Mouse (Mus musculus): Measurements from ENCODE around the gene Piwil4. TPM values are rescaled to one million over a fixed set of nuclear protein-coding genes. Genes with fewer than 3 reads are reported as not detected.

The Piwil4 gene
- 0.06 and 0.09 TPM in 2 replicates for polyA plus RNA-seq (2015; fragmentation: Nextera tagmentation; extraction: Ambion mirVana)

DNA sequence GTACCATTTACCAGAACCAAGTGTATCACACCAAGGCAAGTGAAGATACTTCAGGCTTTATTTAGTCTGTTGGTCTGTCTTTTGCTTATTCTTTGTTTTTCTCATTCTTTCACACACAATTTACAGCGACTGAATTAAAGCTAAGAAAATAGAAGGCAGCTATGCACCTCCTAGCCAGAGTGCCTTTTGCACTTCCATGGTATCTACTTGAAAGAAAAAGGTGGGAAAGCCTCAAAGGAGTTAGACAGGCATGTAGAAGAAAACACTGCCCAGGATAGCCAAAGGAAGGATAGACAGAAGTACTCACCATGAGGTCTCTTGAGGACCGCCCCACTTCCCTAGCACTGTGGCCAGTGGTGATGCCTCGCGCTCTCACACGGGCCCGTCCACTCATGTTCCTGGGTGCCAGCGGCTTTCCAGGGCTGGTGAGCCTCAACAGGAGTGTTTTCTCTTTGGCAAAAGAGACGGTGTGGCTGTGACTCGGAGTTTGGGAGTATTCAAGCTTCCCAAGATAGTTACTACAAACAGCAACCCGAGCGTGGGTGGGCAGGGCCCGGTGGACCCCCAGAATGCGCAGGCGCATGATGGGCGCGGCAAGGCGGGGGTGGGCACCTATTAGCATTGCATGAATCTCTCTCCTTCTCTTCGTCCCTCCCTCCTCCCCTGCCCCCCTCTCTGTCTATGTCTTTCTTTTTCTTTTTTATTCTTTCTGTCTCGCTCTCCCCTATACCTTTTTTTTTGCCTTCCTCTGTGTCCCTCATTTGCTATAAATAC is at the start of gene Piwil4:
TSS of gene Piwil4 (minus strand) at position 583 of the 774 bp plus-strand sequence.
- Histone ChIP-seq H3K4me3 (ENCODE audit: low read depth, low read length) (no peak within 1 kb of the TSS), H3K27me3 (ENCODE audit: insufficient read depth, low read length) (no peaks in the 10 kb centered on the region), H3K27ac (ENCODE audit: low read depth) (no peak within 1 kb of the TSS), H3K36me3 (replicated peaks; ENCODE audit: insufficient read depth, low read length) (no peaks in the 10 kb centered on the region), H3K4me1 (ENCODE audit: insufficient read depth) (no peaks in the 10 kb centered on the region), H3K4me2 (ENCODE audit: low read depth, low read length) (no peak within 1 kb of the TSS), H3K9ac (replicated peaks) (no peak within 1 kb of the TSS), H3K9me3 (ENCODE audit: low read length) (no peaks in the 10 kb centered on the region)
- WGBS (ENCODE audit: insufficient replicate concordance) = 79% methylated on average over 19 of the region's 19 CpGs
- DNase-seq (no peak), ATAC-seq (no peak)
- TF ChIP-seq CTCF (IDR thresholded peaks at IDR 0.05; ENCODE audit: low read depth) = no peak
- no peak for TF ChIP-seq EP300 (IDR thresholded peaks at IDR 0.05; ENCODE audit: low read depth)

DNA sequence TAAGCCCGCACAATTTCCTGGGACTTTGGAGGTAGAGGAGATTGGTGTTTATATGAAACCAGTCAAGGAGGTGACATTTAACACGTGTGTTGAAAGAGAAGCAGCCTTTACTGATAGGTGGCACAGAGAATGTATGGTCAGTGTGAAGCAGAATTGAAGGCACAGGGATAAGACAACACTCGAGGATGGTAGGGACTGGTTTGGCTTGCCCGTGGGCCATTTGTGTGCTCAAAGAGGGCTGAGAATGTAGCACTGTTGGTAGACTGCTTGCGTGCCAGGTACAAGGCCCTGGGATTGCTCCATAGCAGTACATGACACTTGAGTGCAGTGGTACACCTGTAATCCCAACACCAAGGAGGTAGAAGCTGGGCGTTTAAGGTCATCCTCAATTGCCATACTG is 46.8 kb upstream of the Piwil4 start:
- Histone ChIP-seq H3K4me2 (ENCODE audit: low read depth, low read length) (no peak overlapping the region), H3K4me1 (ENCODE audit: insufficient read depth) (peaks cover 3% of the 10 kb centered on the region; the same call in 1 of the 2 replicates), H3K27ac (ENCODE audit: low read depth) (no peak overlapping the region), H3K27me3 (ENCODE audit: insufficient read depth, low read length) (no peaks in the 10 kb centered on the region), H3K4me3 (ENCODE audit: low read depth, low read length) (no peak overlapping the region), H3K9me3 (ENCODE audit: low read length) (no peaks in the 10 kb centered on the region), H3K36me3 (replicated peaks; ENCODE audit: insufficient read depth, low read length) (peaks cover 29% of the 10 kb centered on the region), H3K9ac (replicated peaks) (no peak overlapping the region)
- TF ChIP-seq EP300 (IDR thresholded peaks at IDR 0.05; ENCODE audit: low read depth) = no peak
- no peak for TF ChIP-seq CTCF (IDR thresholded peaks at IDR 0.05; ENCODE audit: low read depth)
- WGBS (ENCODE audit: insufficient replicate concordance) = 85% methylated on average over 6 of the region's 6 CpGs
- DNase-seq (no peak), ATAC-seq (no peak)

DNA sequence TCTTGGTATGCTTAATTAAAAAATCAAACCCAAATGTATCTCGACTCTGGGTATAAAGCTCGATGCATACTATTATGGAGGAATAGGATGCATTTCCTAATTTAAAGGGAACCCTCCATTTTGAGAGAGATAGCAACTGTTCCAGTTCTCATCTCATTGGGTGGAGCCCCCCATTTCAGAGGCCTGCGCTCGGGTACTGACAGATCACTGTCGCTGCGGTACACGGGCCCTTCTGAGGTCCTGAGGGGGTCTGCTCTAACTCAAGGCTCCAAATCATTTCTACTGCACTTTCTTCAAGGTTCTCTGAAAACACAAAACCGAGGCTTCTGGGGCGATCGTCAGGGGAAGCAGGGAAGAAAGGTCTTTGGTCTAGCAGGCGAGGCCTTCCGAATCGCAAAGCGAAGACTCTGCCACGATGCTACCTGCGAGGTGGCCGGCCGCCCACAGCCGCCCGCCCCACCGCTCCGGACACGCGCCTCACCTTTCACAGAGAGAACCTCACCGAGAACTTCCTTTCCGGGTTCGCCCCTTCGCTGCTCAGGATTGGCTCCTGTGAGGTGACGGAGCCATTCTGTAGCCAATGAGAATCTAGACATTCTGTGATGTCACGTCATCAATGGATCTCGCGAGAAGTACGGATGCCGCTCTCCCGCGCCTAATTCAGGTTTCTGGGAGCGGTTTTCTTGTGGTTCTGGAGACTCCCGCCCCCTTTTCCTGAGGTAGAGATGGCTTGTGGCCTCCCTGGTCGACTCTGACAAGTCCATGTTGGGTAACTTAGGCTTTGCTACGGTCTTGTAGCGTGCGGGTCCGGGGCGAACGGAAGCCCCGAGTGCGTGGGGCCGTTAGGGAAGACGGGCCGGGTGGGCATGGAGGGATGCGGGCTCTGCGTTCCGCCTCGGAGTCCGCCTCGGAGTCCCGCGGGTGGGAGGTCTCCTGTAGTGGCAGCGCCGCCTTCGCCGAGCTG is 43.8 kb upstream of the Piwil4 start, which contains the start of the genes Mre11a and Ankrd49:
TSS of gene Mre11a (plus strand) at position 616 of the 964 bp plus-strand sequence.
TSS of gene Ankrd49 (minus strand) at position 818 of the 964 bp plus-strand sequence.
- Histone ChIP-seq H3K9ac (replicated peaks) (peak within 1 kb of the TSS; percentile 82), H3K27ac (ENCODE audit: low read depth) (peak within 1 kb of the TSS; percentile 91), H3K9me3 (ENCODE audit: low read length) (no peaks in the 10 kb centered on the region), H3K4me1 (ENCODE audit: insufficient read depth) (peaks cover 3% of the 10 kb centered on the region; the same call in 1 of the 2 replicates), H3K4me3 (ENCODE audit: low read depth, low read length) (peak within 1 kb of the TSS; percentile 91), H3K36me3 (replicated peaks; ENCODE audit: insufficient read depth, low read length) (peaks cover 32% of the 10 kb centered on the region), H3K4me2 (ENCODE audit: low read depth, low read length) (peak within 1 kb of the TSS; percentile 93), H3K27me3 (ENCODE audit: insufficient read depth, low read length) (no peaks in the 10 kb centered on the region)
- TF ChIP-seq CTCF (IDR thresholded peaks at IDR 0.05; ENCODE audit: low read depth) (no peak), EP300 (IDR thresholded peaks at IDR 0.05; ENCODE audit: low read depth) (peak; percentile 79)
- under 1% methylated on average over 61 of the region's 62 CpGs for WGBS (ENCODE audit: insufficient replicate concordance)
- DNase-seq (peak; percentile 93), ATAC-seq (peak; percentile 99)

DNA sequence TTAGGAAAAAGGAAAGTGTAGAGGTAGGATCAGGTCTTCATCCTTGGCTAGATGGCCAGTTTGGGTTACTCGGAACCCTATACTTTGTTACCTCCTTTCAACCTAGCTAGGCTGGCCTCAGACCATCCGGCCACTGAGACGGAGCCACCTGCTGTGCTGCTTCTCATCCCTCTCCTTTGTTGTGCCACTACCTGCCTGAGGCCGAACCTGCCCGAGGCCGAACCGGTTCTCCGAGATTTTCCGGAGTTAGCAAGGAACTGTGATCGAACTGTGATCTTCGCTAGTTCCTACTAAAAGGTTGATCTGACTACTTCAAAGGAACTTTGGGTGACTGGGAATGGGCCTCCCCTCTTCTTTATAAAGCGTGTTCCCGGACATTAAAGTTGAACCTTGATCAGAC is 37.8 kb upstream of the Piwil4 start:
- no peak overlapping the region for H3K4me2 ChIP-seq (ENCODE audit: low read depth, low read length)
- no peak for TF ChIP-seq EP300 (IDR thresholded peaks at IDR 0.05; ENCODE audit: low read depth)
- no peak for TF ChIP-seq CTCF (IDR thresholded peaks at IDR 0.05; ENCODE audit: low read depth)
- H3K36me3 ChIP-seq (replicated peaks; ENCODE audit: insufficient read depth, low read length) = peaks cover 16% of the 10 kb centered on the region
- H3K27ac ChIP-seq (ENCODE audit: low read depth) = no peak overlapping the region
- H3K27me3 ChIP-seq (ENCODE audit: insufficient read depth, low read length) = no peaks in the 10 kb centered on the region
- no peaks in the 10 kb centered on the region for H3K4me1 ChIP-seq (ENCODE audit: insufficient read depth)
- H3K4me3 ChIP-seq (ENCODE audit: low read depth, low read length) = no peak overlapping the region
- H3K9me3 ChIP-seq (ENCODE audit: low read length) = no peaks in the 10 kb centered on the region
- DNase-seq (no peak), ATAC-seq (no peak)
- H3K9ac ChIP-seq (replicated peaks) = no peak overlapping the region
- 67% methylated on average over 13 of the region's 13 CpGs for WGBS (ENCODE audit: insufficient replicate concordance)

DNA sequence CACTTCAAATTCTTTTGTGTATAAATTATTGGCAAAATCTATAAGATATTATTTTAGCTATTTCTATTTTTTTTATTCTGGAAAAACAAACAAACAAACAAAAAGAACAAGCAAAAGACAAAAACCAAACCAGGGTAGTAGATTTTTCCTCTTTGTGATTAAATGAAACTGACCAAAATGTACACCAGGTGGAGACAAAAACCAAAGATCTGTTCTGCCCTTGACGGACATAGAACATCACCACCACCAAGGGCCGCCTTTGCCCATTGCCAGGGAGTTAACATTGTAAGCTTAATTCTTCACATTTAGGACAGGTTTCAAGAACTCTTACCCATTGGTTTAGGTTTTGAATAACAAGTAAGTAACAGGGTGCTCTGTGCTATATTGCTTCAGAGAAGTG is 33.3 kb upstream of the Piwil4 start:
- TF ChIP-seq CTCF (IDR thresholded peaks at IDR 0.05; ENCODE audit: low read depth) (peak; percentile 46), EP300 (IDR thresholded peaks at IDR 0.05; ENCODE audit: low read depth) (no peak)
- no peaks in the 10 kb centered on the region for H3K36me3 ChIP-seq (replicated peaks; ENCODE audit: insufficient read depth, low read length)
- no peak for DNase-seq
- WGBS (ENCODE audit: insufficient replicate concordance) = 38% methylated on average over 2 of the region's 2 CpGs
- no peak overlapping the region for H3K4me2 ChIP-seq (ENCODE audit: low read depth, low read length)
- no peak for ATAC-seq
- H3K9me3 ChIP-seq (ENCODE audit: low read length) = no peaks in the 10 kb centered on the region
- no peak overlapping the region for H3K4me3 ChIP-seq (ENCODE audit: low read depth, low read length)
- H3K9ac ChIP-seq (replicated peaks) = no peak overlapping the region
- no peak overlapping the region for H3K27ac ChIP-seq (ENCODE audit: low read depth)
- H3K4me1 ChIP-seq (ENCODE audit: insufficient read depth) = no peaks in the 10 kb centered on the region
- H3K27me3 ChIP-seq (ENCODE audit: insufficient read depth, low read length) = peaks cover under 1% of the 10 kb centered on the region; the same call in 1 of the 2 replicates

DNA sequence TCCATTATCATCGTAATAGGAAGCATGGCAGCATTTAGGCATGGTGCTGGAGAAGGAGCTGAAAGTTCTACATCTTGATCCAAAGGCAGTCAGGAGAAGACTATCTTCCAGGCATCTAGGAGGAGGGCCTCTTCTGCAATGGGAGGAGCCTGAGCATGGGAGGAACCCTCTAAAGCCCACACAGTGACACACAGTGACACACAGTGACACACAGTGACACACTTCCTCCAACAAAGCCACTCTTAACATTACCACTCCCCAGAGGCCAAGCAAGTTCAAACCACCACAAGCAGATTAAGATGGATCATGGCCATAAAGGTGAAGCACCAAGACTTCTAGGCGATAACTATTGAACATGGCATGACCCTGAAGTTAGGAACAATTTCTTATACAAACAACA is 31.5 kb upstream of the Piwil4 start:
- no peak for DNase-seq

More for the DNA sequence above, 31.5 kb upstream of the Piwil4 start:
- no peak overlapping the region for H3K9ac ChIP-seq (replicated peaks)
- H3K4me1 ChIP-seq (ENCODE audit: insufficient read depth) = no peaks in the 10 kb centered on the region
- no peak for TF ChIP-seq EP300 (IDR thresholded peaks at IDR 0.05; ENCODE audit: low read depth)
- no peak for TF ChIP-seq CTCF (IDR thresholded peaks at IDR 0.05; ENCODE audit: low read depth)
- no peak overlapping the region for H3K4me3 ChIP-seq (ENCODE audit: low read depth, low read length)
- no peaks in the 10 kb centered on the region for H3K9me3 ChIP-seq (ENCODE audit: low read length)
- ATAC-seq = no peak
- H3K36me3 ChIP-seq (replicated peaks; ENCODE audit: insufficient read depth, low read length) = no peaks in the 10 kb centered on the region
- peaks cover 3% of the 10 kb centered on the region; the same call in 1 of the 2 replicates for H3K27me3 ChIP-seq (ENCODE audit: insufficient read depth, low read length)
- no peak overlapping the region for H3K27ac ChIP-seq (ENCODE audit: low read depth)
- WGBS (ENCODE audit: insufficient replicate concordance) = 81% methylated on average over 2 of the region's 2 CpGs
- H3K4me2 ChIP-seq (ENCODE audit: low read depth, low read length) = no peak overlapping the region
